ENCODE assay signal across 29 mouse cellular contexts in genomic region chr3:144515286-144515685, GRCm38 (mm10).
"Had no signal": no experiment of that assay in that cellular context is flagged by ENCODE, and none has a peak within 500 bp of the region (broad histone marks: within the 10 kb centered on the region; RNA-seq: fewer than 3 reads in every experiment).

No protein-coding gene starts in this region.

- H3K9me3 ChIP-seq: heart, embryonic 13.5 days; heart, embryonic 15.5 days; hindbrain, embryonic 13.5 days; hindbrain, embryonic 15.5 days; intestine, embryonic 15.5 days; kidney, embryonic 15.5 days; limb, embryonic 10.5 days; limb, embryonic 12.5 days; liver, embryonic 13.5 days; liver, embryonic 15.5 days had no signal

- H3K4me1 ChIP-seq: liver, embryonic 15.5 days had no signal

- DNase-seq: gastrocnemius, adult 2 months; gastrocnemius, postnatal 10 days; gastrocnemius, postnatal 25 days; heart, adult 18-20 months; heart, postnatal 14 days; heart, postnatal 36 days; kidney, adult 11 months; kidney, adult 2 months; kidney, adult 9 months; kidney, postnatal 14 days; kidney, postnatal 36 days; layer of hippocampus, adult 9-11 months; liver; liver, embryonic 13.5 days; liver, postnatal 0 days had no signal

- H3K27me3 ChIP-seq: heart, embryonic 13.5 days; heart, embryonic 15.5 days; hindbrain, embryonic 13.5 days; hindbrain, embryonic 15.5 days; intestine, embryonic 15.5 days; kidney, embryonic 15.5 days; limb, embryonic 12.5 days; liver, embryonic 13.5 days; liver, embryonic 15.5 days had no signal

- H3K36me3 ChIP-seq: heart, embryonic 13.5 days; heart, embryonic 15.5 days; hindbrain, embryonic 13.5 days; hindbrain, embryonic 15.5 days; intestine, embryonic 15.5 days; kidney, embryonic 15.5 days; limb, embryonic 10.5 days; limb, embryonic 12.5 days; liver, embryonic 13.5 days; liver, embryonic 15.5 days had no signal

- H3K4me3 ChIP-seq: gastrocnemius, adult 2 months; heart, embryonic 13.5 days; heart, embryonic 15.5 days; hindbrain, embryonic 13.5 days; hindbrain, embryonic 15.5 days; intestine, embryonic 15.5 days; kidney, embryonic 15.5 days; left cerebral cortex, adult 2 months; limb, embryonic 10.5 days; limb, embryonic 12.5 days; liver, embryonic 13.5 days; liver, embryonic 15.5 days had no signal

- H3K27ac ChIP-seq: gastrocnemius, adult 2 months; heart, embryonic 13.5 days; heart, embryonic 15.5 days; hindbrain, embryonic 13.5 days; hindbrain, embryonic 15.5 days; hindbrain, postnatal 0 days; intestine, embryonic 15.5 days; kidney, embryonic 15.5 days; kidney, postnatal 0 days; left cerebral cortex, adult 2 months; limb, embryonic 10.5 days; limb, embryonic 12.5 days; liver, embryonic 13.5 days; liver, embryonic 15.5 days had no signal

- H3K4me2 ChIP-seq: heart, embryonic 11.5 days; heart, embryonic 13.5 days; heart, embryonic 15.5 days; hindbrain, embryonic 13.5 days; hindbrain, embryonic 15.5 days; intestine, embryonic 15.5 days; kidney, embryonic 15.5 days; limb, embryonic 12.5 days; liver, embryonic 11.5 days; liver, embryonic 13.5 days; liver, embryonic 15.5 days had no signal

- H3K9ac ChIP-seq: heart, embryonic 13.5 days; heart, embryonic 15.5 days; hindbrain, embryonic 13.5 days; hindbrain, embryonic 15.5 days; intestine, embryonic 15.5 days; kidney, embryonic 15.5 days; limb, embryonic 12.5 days; liver, embryonic 13.5 days; liver, embryonic 15.5 days; liver, postnatal 0 days had no signal

- ATAC-seq: hindbrain, postnatal 0 days; intestine, embryonic 15.5 days; liver, postnatal 0 days had no signal
